8 mouse cellular contexts compared by ENCODE assay signal in the genomic region with DNA sequence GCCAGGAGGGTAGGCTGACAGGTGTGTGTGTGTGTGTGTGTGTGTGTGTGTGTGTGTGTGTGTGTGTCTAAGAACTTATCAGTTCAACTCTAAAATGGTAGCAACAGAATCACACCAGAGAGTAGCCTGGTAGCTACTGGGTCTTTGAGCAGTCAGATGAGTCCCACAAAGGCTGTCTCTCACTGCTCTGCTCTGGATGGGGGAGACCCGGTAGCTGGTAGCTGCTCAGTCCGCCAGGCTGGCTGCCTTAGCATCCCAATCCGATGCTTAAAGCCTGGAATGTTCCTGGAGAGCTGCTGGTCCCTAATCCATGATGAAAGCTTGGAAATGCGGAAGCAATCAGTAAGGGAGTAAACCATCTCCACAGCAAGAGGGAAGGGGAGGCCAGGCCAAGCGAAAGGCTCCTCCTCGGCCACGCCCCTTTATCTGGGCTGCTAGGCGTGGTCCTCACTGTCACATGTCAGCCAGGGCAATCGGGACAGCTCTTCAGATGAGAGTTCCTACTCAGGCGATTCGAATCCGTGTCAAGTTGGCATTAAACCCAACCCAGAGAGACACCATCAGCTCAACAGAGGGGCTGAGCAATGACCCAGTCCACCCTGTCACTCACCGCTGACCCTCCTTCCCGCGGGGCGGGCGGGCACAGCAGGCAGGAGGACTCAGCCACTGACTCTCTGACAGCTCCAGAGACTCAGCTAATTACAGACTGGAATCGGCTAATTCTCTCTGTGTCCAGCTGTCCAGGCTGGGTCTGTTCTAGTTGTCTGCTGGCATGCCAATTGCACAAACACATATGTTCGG. TPM values are rescaled to one million over a fixed set of nuclear protein-coding genes. Genes with fewer than 3 reads are reported as not detected.
DNase-seq lines count a peak whose midpoint lies in the region; ATAC-seq and TF ChIP-seq lines count a peak whose summit lies in the region.

No protein-coding gene starts in this region.

- H3K9me3 ChIP-seq in intestine, embryonic 15.5 days: no peaks in the 10 kb centered on the region
- H3K9me3 ChIP-seq in neural tube, embryonic 14.5 days (ENCODE audit: control insufficient read depth, low read length): no peaks in the 10 kb centered on the region

- 5% methylated on average over 19 of the region's 19 CpGs for WGBS in cerebellum, adult 2 months
- 7% methylated on average over 19 of the region's 19 CpGs for WGBS in intestine, embryonic 15.5 days
- WGBS in neural tube, embryonic 14.5 days: 4% methylated on average over 19 of the region's 19 CpGs

- H3K4me3 ChIP-seq in cerebellum, adult 2 months (replicated peaks; ENCODE audit: insufficient read depth, low read depth, low read length): peak overlapping the region; percentile 34
- peak overlapping the region; percentile 26 for H3K4me3 ChIP-seq in intestine, embryonic 15.5 days (replicated peaks)
- H3K4me3 ChIP-seq in neural tube, embryonic 14.5 days (ENCODE audit: low read depth, low read length): peak overlapping the region; percentile 5; the same call in 1 of the 2 replicates

- H3K27me3 ChIP-seq in cerebellum, adult 2 months (ENCODE audit: control insufficient read depth, insufficient read depth, low read length): no peaks in the 10 kb centered on the region; the same call in 1 of the 2 replicates
- 0 out of 2 replicates have a peak, but pooled peaks cover 3% of the 10 kb centered on the region for H3K27me3 ChIP-seq in intestine, embryonic 15.5 days (replicated peaks)
- H3K27me3 ChIP-seq in neural tube, embryonic 14.5 days (ENCODE audit: control insufficient read depth, insufficient read depth, low read length): no peaks in the 10 kb centered on the region

- no peak overlapping the region for H3K27ac ChIP-seq in cerebellum, adult 2 months (ENCODE audit: insufficient read depth, low read length)
- H3K27ac ChIP-seq in intestine, embryonic 15.5 days: no peak overlapping the region
- H3K27ac ChIP-seq in neural tube, embryonic 14.5 days (ENCODE audit: low read depth, low read length): no peak overlapping the region

- peaks cover 4% of the 10 kb centered on the region; the same call in 1 of the 2 replicates for H3K4me1 ChIP-seq in cerebellum, adult 2 months (ENCODE audit: control insufficient read depth, insufficient read depth, low read length)
- peaks cover 14% of the 10 kb centered on the region for H3K4me1 ChIP-seq in intestine, embryonic 15.5 days (replicated peaks)
- peaks cover 11% of the 10 kb centered on the region for H3K4me1 ChIP-seq in neural tube, embryonic 14.5 days (ENCODE audit: control insufficient read depth, insufficient read depth, low read length)

- H3K36me3 ChIP-seq in intestine, embryonic 15.5 days: no peaks in the 10 kb centered on the region
- H3K36me3 ChIP-seq in neural tube, embryonic 14.5 days (ENCODE audit: control insufficient read depth, insufficient read depth, low read length): no peaks in the 10 kb centered on the region

- no peak for TF ChIP-seq POLR2A in cerebellum, adult 2 months (IDR thresholded peaks at IDR 0.05; ENCODE audit: borderline replicate concordance, insufficient read depth, low read length)

- ATAC-seq in granulocyte monocyte progenitor cell, adult 5-6 weeks (replicated peaks; ENCODE audit: poor library complexity, severe bottlenecking): peak; percentile 68
- peak; percentile 90 for ATAC-seq in intestine, embryonic 15.5 days
- peak; percentile 61; the same call in 1 of the 2 replicates for ATAC-seq in neural tube, embryonic 14.5 days (ENCODE audit: low read depth)

- no peak for TF ChIP-seq CTCF in cerebellum, adult 2 months (IDR thresholded peaks at IDR 0.05; ENCODE audit: borderline replicate concordance, insufficient read depth, low read depth, low read length)

- H3K9ac ChIP-seq in intestine, embryonic 15.5 days: peak overlapping the region; percentile 2; the same call in 1 of the 2 replicates
- H3K9ac ChIP-seq in neural tube, embryonic 14.5 days (replicated peaks; ENCODE audit: low read depth, low read length): no peak overlapping the region; the same call in 1 of the 2 replicates

- peak overlapping the region; percentile 61 for H3K4me2 ChIP-seq in intestine, embryonic 15.5 days (replicated peaks)
- H3K4me2 ChIP-seq in neural tube, embryonic 14.5 days (ENCODE audit: low read depth, low read length): peak overlapping the region; percentile 33

- peak in 1 of 2 experiments; percentile 8 for DNase-seq in cerebellum, adult 2 months
- no peak for DNase-seq in cerebellum, adult 8-10 months
- peak; percentile 84 for DNase-seq in embryo, embryonic 10.5 days (ENCODE audit: low spot score)
- DNase-seq in lung, adult 18-20 months: peak; percentile 80 to 83
- no peak for DNase-seq in cerebellum, adult 11-12 months

RNA-seq across cellular contexts. Expression of gene Hs3st3b1, which starts 29.9 kb away (rescaled TPM):
- 0.79 and 1.2 TPM in 2 replicates for polyA plus RNA-seq in cerebellum, adult 2 months (2012; rRNA removed)
- total RNA-seq in granulocyte monocyte progenitor cell, adult 5-6 weeks (2014; fragmentation: Nextera tagmentation): 0.52 TPM in 1 of 2 replicates, not detected in the other
- 0.36 and 0.52 TPM in 2 replicates for total RNA-seq in granulocyte monocyte progenitor cell, adult 5-6 weeks (2017)
- polyA plus RNA-seq in intestine, embryonic 15.5 days (2015; fragmentation: Nextera tagmentation; extraction: Ambion mirVana): 4.6 and 5.7 TPM in 2 replicates
- 9.1 and 9.4 TPM in 2 replicates for polyA plus RNA-seq in neural tube, embryonic 14.5 days (2014; fragmentation: Nextera tagmentation; extraction: Ambion mirVana)

Comparison
In these comparisons a context has a peak if more than half of its experiments do, and no peak if none do; other contexts are left out.
1. DNase-seq: peak in embryo, embryonic 10.5 days (single experiment) and lung, adult 18-20 months (2 of 2); none in cerebellum, adult 8-10 months (single experiment) and cerebellum, adult 11-12 months (single experiment).
2. Peak in every context shown above with its lines, with median percentiles within 50 percentile points of each other: H3K4me3 ChIP-seq and ATAC-seq.